Mouse (Mus musculus): ENCODE data around the gene Thap8. TPM values are rescaled to one million over a fixed set of nuclear protein-coding genes. Genes with fewer than 3 reads are reported as not detected.
A peak's percentile ranks its signal among the peaks of the same experiment; 100 is the strongest.

Gene Thap8
- polyA plus RNA-seq, 1 experiment from 2014 or later, result 0.77 TPM

GRCm38 (mm10) chr7:30265531-30265930 lies 14.4 kb upstream of the Thap8 start:
- Histone ChIP-seq H3K4me3 (no peak overlapping the region), H3K9me3 (replicated peaks) (no peaks in the 10 kb centered on the region), H3K4me1 (no peaks in the 10 kb centered on the region), H3K9ac (no peak overlapping the region), H3K36me3 (peaks cover 32% of the 10 kb centered on the region), H3K27me3 (no peaks in the 10 kb centered on the region), H3K4me2 (replicated peaks) (no peak overlapping the region), H3K27ac (no peak overlapping the region)
- WGBS, result 98% methylated on average over 5 of the region's 5 CpGs
- no peak for ATAC-seq (ENCODE audit: low FRiP score)

- peaks cover 36% of the 10 kb centered on the region for H3K36me3 ChIP-seq
- no peaks in the 10 kb centered on the region for H3K9me3 ChIP-seq (replicated peaks)
- WGBS, result 94% methylated on average over 7 of the region's 7 CpGs
- H3K27ac ChIP-seq, result no peak overlapping the region
- no peaks in the 10 kb centered on the region for H3K4me1 ChIP-seq
- H3K9ac ChIP-seq, result no peak overlapping the region
- no peak overlapping the region for H3K4me2 ChIP-seq (replicated peaks)
- H3K4me3 ChIP-seq, result no peak overlapping the region
- ATAC-seq (ENCODE audit: low FRiP score), result no peak
- H3K27me3 ChIP-seq, result no peaks in the 10 kb centered on the region
Observed at GRCm38 (mm10) chr7:30265935-30266334, 14.0 kb upstream of the Thap8 start.

- Histone ChIP-seq H3K4me2 (replicated peaks) (no peak overlapping the region), H3K27me3 (no peaks in the 10 kb centered on the region), H3K4me1 (no peaks in the 10 kb centered on the region), H3K27ac (no peak overlapping the region), H3K4me3 (no peak overlapping the region), H3K9ac (no peak overlapping the region), H3K36me3 (peaks cover 28% of the 10 kb centered on the region), H3K9me3 (replicated peaks) (no peaks in the 10 kb centered on the region)
- 86% methylated on average over 3 of the region's 3 CpGs for WGBS
- no peak for ATAC-seq (ENCODE audit: low FRiP score)
Observed at GRCm38 (mm10) chr7:30266780-30267179, 13.1 kb upstream of the Thap8 start.

- no peaks in the 10 kb centered on the region for H3K27me3 ChIP-seq
- no peak for ATAC-seq (ENCODE audit: low FRiP score)
- H3K9me3 ChIP-seq (replicated peaks), result no peaks in the 10 kb centered on the region
- H3K4me2 ChIP-seq (replicated peaks), result no peak overlapping the region
- no peak overlapping the region for H3K4me3 ChIP-seq
- no peak overlapping the region for H3K9ac ChIP-seq
- H3K36me3 ChIP-seq, result peaks cover 23% of the 10 kb centered on the region
- H3K4me1 ChIP-seq, result no peaks in the 10 kb centered on the region
- 85% methylated on average over 4 of the region's 4 CpGs for WGBS
- no peak overlapping the region for H3K27ac ChIP-seq
Observed at GRCm38 (mm10) chr7:30269641-30270040, 10.3 kb upstream of the Thap8 start.

GRCm38 (mm10) chr7:30274383-30274782 lies 5.5 kb upstream of the Thap8 start:
- Histone ChIP-seq H3K36me3 (peaks cover 10% of the 10 kb centered on the region), H3K27me3 (no peaks in the 10 kb centered on the region), H3K27ac (no peak overlapping the region), H3K4me1 (peaks cover 3% of the 10 kb centered on the region), H3K4me3 (no peak overlapping the region), H3K9ac (0 out of 2 replicates have a peak overlapping the region, but pooled peaks have one; percentile 13), H3K9me3 (replicated peaks) (no peaks in the 10 kb centered on the region), H3K4me2 (replicated peaks) (no peak overlapping the region)
- WGBS, result 86% methylated on average over 6 of the region's 6 CpGs
- no peak for ATAC-seq (ENCODE audit: low FRiP score)

GRCm38 (mm10) chr7:30278911-30279310 lies 983 bp upstream of the Thap8 start:
- Histone ChIP-seq H3K4me3 (0 out of 2 replicates have a peak overlapping the region, but pooled peaks have one; percentile 63), H3K9me3 (replicated peaks) (no peaks in the 10 kb centered on the region), H3K4me1 (peaks cover 8% of the 10 kb centered on the region), H3K27me3 (no peaks in the 10 kb centered on the region), H3K4me2 (replicated peaks) (peak overlapping the region; percentile 93), H3K36me3 (no peaks in the 10 kb centered on the region), H3K27ac (no peak overlapping the region), H3K9ac (no peak overlapping the region)
- WGBS, result 59% methylated on average over 2 of the region's 2 CpGs
- no peak for ATAC-seq (ENCODE audit: low FRiP score)

- H3K9ac ChIP-seq, result peak overlapping the region; percentile 62; the same call in 1 of the 2 replicates
- H3K27me3 ChIP-seq, result no peaks in the 10 kb centered on the region
- no peak for ATAC-seq (ENCODE audit: low FRiP score)
- H3K27ac ChIP-seq, result no peak overlapping the region; the same call in 1 of the 2 replicates
- WGBS, result under 1% methylated on average over 6 of the region's 6 CpGs
- peaks cover 8% of the 10 kb centered on the region for H3K4me1 ChIP-seq
- H3K4me3 ChIP-seq, result peak overlapping the region; percentile 63
- H3K36me3 ChIP-seq, result no peaks in the 10 kb centered on the region
- H3K4me2 ChIP-seq (replicated peaks), result peak overlapping the region; percentile 93
- H3K9me3 ChIP-seq (replicated peaks), result no peaks in the 10 kb centered on the region
Observed at GRCm38 (mm10) chr7:30279536-30279935, 358 bp upstream of the Thap8 start.

GRCm38 (mm10) chr7:30280670-30281138 lies 810 bp downstream of the Thap8 start:
- H3K4me1 ChIP-seq, result peaks cover 8% of the 10 kb centered on the region
- no peaks in the 10 kb centered on the region for H3K36me3 ChIP-seq
- ATAC-seq (ENCODE audit: low FRiP score), result peak; percentile 87
- peak overlapping the region; percentile 63 for H3K4me3 ChIP-seq
- peak overlapping the region; percentile 49 for H3K9ac ChIP-seq
- H3K4me2 ChIP-seq (replicated peaks), result peak overlapping the region; percentile 93
- WGBS, result under 1% methylated on average over 20 of the region's 20 CpGs
- H3K27ac ChIP-seq, result peak overlapping the region; percentile 95
- no peaks in the 10 kb centered on the region for H3K27me3 ChIP-seq
- H3K9me3 ChIP-seq (replicated peaks), result no peaks in the 10 kb centered on the region

- no peak for ATAC-seq (ENCODE audit: low FRiP score)
- Histone ChIP-seq H3K4me1 (peaks cover 8% of the 10 kb centered on the region), H3K27ac (no peak overlapping the region), H3K4me3 (no peak overlapping the region), H3K4me2 (replicated peaks) (no peak overlapping the region), H3K9ac (no peak overlapping the region), H3K9me3 (replicated peaks) (no peaks in the 10 kb centered on the region), H3K27me3 (no peaks in the 10 kb centered on the region), H3K36me3 (no peaks in the 10 kb centered on the region)
- 73% methylated on average over 4 of the region's 4 CpGs for WGBS
Observed at GRCm38 (mm10) chr7:30281522-30281921, 1.6 kb downstream of the Thap8 start.

- H3K9me3 ChIP-seq (replicated peaks), result no peaks in the 10 kb centered on the region
- H3K4me3 ChIP-seq, result no peak overlapping the region
- no peak for ATAC-seq (ENCODE audit: low FRiP score)
- H3K9ac ChIP-seq, result no peak overlapping the region
- 81% methylated on average over 7 of the region's 7 CpGs for WGBS
- no peaks in the 10 kb centered on the region for H3K36me3 ChIP-seq
- no peaks in the 10 kb centered on the region for H3K27me3 ChIP-seq
- no peak overlapping the region for H3K4me2 ChIP-seq (replicated peaks)
- H3K27ac ChIP-seq, result no peak overlapping the region
- peaks cover 8% of the 10 kb centered on the region for H3K4me1 ChIP-seq
Observed at GRCm38 (mm10) chr7:30282740-30283139, 2.8 kb downstream of the Thap8 start.

- H3K36me3 ChIP-seq, result no peaks in the 10 kb centered on the region
- H3K27me3 ChIP-seq, result no peaks in the 10 kb centered on the region
- H3K9me3 ChIP-seq (replicated peaks), result no peaks in the 10 kb centered on the region
- no peak overlapping the region for H3K9ac ChIP-seq
- no peak overlapping the region for H3K4me3 ChIP-seq
- H3K27ac ChIP-seq, result no peak overlapping the region
- H3K4me2 ChIP-seq (replicated peaks), result no peak overlapping the region
- no peak for ATAC-seq (ENCODE audit: low FRiP score)
- H3K4me1 ChIP-seq, result peaks cover 12% of the 10 kb centered on the region
- WGBS, result 66% methylated on average over 8 of the region's 8 CpGs
Observed at GRCm38 (mm10) chr7:30286701-30287410, 7.0 kb downstream of the Thap8 start.

- Histone ChIP-seq H3K4me1 (peaks cover 21% of the 10 kb centered on the region), H3K27ac (no peak overlapping the region), H3K9ac (no peak overlapping the region), H3K4me3 (no peak overlapping the region), H3K36me3 (no peaks in the 10 kb centered on the region), H3K9me3 (replicated peaks) (no peaks in the 10 kb centered on the region), H3K4me2 (replicated peaks) (no peak overlapping the region), H3K27me3 (no peaks in the 10 kb centered on the region)
- 74% methylated on average over 6 of the region's 6 CpGs for WGBS
- ATAC-seq (ENCODE audit: low FRiP score), result no peak
Observed at GRCm38 (mm10) chr7:30288046-30288445, 8.2 kb downstream of the Thap8 start.

All from hindbrain, embryonic 12.5 days (tissue).